Mouse (Mus musculus) embryonic fibroblast, embryonic 13.5 days (primary cell): ENCODE results near the gene Vmn2r48. TPM values are rescaled to one million over a fixed set of nuclear protein-coding genes. Genes with fewer than 3 reads are reported as not detected.
"Not testable (repeated sequence)": the region's sequence is repeated elsewhere in the genome, so short reads cannot be mapped to it uniquely, and the experiment has no call there.

Source experiments
- H3K27ac ChIP-seq: 2 replicates; pipeline ENCODE4 v1.5.1; 2012; ENCODE audit warnings: low read length, control low read depth, inconsistent platforms; ENCODE audit not compliant: insufficient read depth
- H3K4me1 ChIP-seq: 2 replicates; pipeline ENCODE4 v1.6.1; 2011; ENCODE audit warnings: low read length; ENCODE audit not compliant: control insufficient read depth, insufficient read depth
- H3K4me3 ChIP-seq: 2 replicates; pipeline ENCODE4 v1.5.1; 2011; ENCODE audit warnings: mild to moderate bottlenecking, control low read depth, low read length; ENCODE audit not compliant: insufficient read depth
- polyA plus RNA-seq: library from polyadenylated mRNA; stranded (reverse); fragments of >200 nt; gene quantifications from 2 replicates; pipeline ENCODE4 v1.2.4, GENCODE M21; 2011; ENCODE audit warnings: low read depth; ENCODE audit not compliant: missing spikeins, insufficient read length

The Vmn2r48 gene
- not detected in 2 replicates for polyA plus RNA-seq

GRCm38 (mm10) chr7:9953485-9953884 lies at the start of gene Vmn2r48:
Gene Vmn2r48, minus strand, starts transcription at chr7:9953585.
- not testable (repeated sequence) for H3K4me1 ChIP-seq, H3K4me3 ChIP-seq, H3K27ac ChIP-seq

GRCm38 (mm10) chr7:9992157-9992556 lies 38.8 kb upstream of the Vmn2r48 start, which contains the start of gene Vmn2r49:
Gene Vmn2r49, minus strand, starts transcription at chr7:9992257.
- H3K27ac ChIP-seq, H3K4me1 ChIP-seq, H3K4me3 ChIP-seq: not testable (repeated sequence)

Other genes starting within 250 kb of the Vmn2r48 start
- gene Vmn2r46, start 183.0 kb downstream of the Vmn2r48 start, polyA plus RNA-seq: not detected in 2 replicates
- not detected in 2 replicates for gene Vmn2r47, start 112.3 kb downstream of the Vmn2r48 start, polyA plus RNA-seq
- not detected in 2 replicates for gene Vmn2r49, start 38.7 kb upstream of the Vmn2r48 start, polyA plus RNA-seq
- gene Vmn2r50, start 99.7 kb upstream of the Vmn2r48 start, polyA plus RNA-seq: not detected in 2 replicates
- not detected in 2 replicates for gene Vmn2r51, start 152.2 kb upstream of the Vmn2r48 start, polyA plus RNA-seq
- gene Vmn2r52, start 223.0 kb upstream of the Vmn2r48 start, polyA plus RNA-seq: not detected in 2 replicates